Mouse (Mus musculus) intestine, embryonic 15.5 days (tissue): Measurements from ENCODE around the gene H2-Aa. TPM values are rescaled to one million over a fixed set of nuclear protein-coding genes. Genes with fewer than 3 reads are reported as not detected.

Experiments
- polyA plus RNA-seq: library from polyadenylated mRNA; unstranded; fragments of >200 nt; fragmentation: Nextera tagmentation; extraction: Ambion mirVana; gene quantifications from 2 replicates; pipeline ENCODE4 v1.2.1, GENCODE M21; 2015

The H2-Aa gene
- polyA plus RNA-seq, 1 experiment from 2014 or later: 10.2 TPM

Other genes starting within 250 kb of the H2-Aa start
- 0.90 and 1.0 TPM in 2 replicates for gene Col11a2, start 248.4 kb downstream of the H2-Aa start, polyA plus RNA-seq
- 0.66 and 0.85 TPM in 2 replicates for gene H2-Oa, start 195.5 kb downstream of the H2-Aa start, polyA plus RNA-seq
- 11.3 and 13.4 TPM in 2 replicates for gene H2-DMa, start 168.3 kb downstream of the H2-Aa start, polyA plus RNA-seq
- 88.2 and 90.7 TPM in 2 replicates for gene Brd2, start 165.2 kb downstream of the H2-Aa start, polyA plus RNA-seq
- 0.68 and 0.83 TPM in 2 replicates for gene H2-DMb2, start 144.5 kb downstream of the H2-Aa start, polyA plus RNA-seq
- gene H2-DMb1, start 134.8 kb downstream of the H2-Aa start, polyA plus RNA-seq: 3.2 TPM in 2 replicates
- 6.2 and 6.9 TPM in 2 replicates for gene Tap1, start 100.3 kb downstream of the H2-Aa start, polyA plus RNA-seq
- 9.3 and 9.4 TPM in 2 replicates for gene Psmb9, start 100.1 kb downstream of the H2-Aa start, polyA plus RNA-seq
- gene Psmb8, start 90.1 kb downstream of the H2-Aa start, polyA plus RNA-seq: 15.5 and 16.9 TPM in 2 replicates
- 5.3 and 5.6 TPM in 2 replicates for gene Tap2, start 84.3 kb downstream of the H2-Aa start, polyA plus RNA-seq
- gene H2-Ob, start 48.9 kb downstream of the H2-Aa start, polyA plus RNA-seq: 0.06 and 0.13 TPM in 2 replicates
- gene H2-Ab1, start 30.1 kb downstream of the H2-Aa start, polyA plus RNA-seq: 17.1 and 21.4 TPM in 2 replicates
- gene H2-Eb1, start 18.0 kb upstream of the H2-Aa start, polyA plus RNA-seq: 6.9 and 7.4 TPM in 2 replicates
- gene H2-Eb2, start 37.8 kb upstream of the H2-Aa start, polyA plus RNA-seq: not detected in 2 replicates
- 3.7 and 5.0 TPM in 2 replicates for gene Btnl2, start 67.0 kb upstream of the H2-Aa start, polyA plus RNA-seq
- gene Btnl1, start 89.3 kb upstream of the H2-Aa start, polyA plus RNA-seq: 9.4 and 14.7 TPM in 2 replicates
- gene BC051142, start 111.0 kb upstream of the H2-Aa start, polyA plus RNA-seq: 0.34 and 0.59 TPM in 2 replicates
- gene Btnl4, start 189.5 kb upstream of the H2-Aa start, polyA plus RNA-seq: 12.7 and 13.6 TPM in 2 replicates
- gene Btnl6, start 229.5 kb upstream of the H2-Aa start, polyA plus RNA-seq: 13.1 and 15.2 TPM in 2 replicates